Mouse (Mus musculus) lung, postnatal 10 days (tissue): Measurements from ENCODE around the gene 1700001C02Rik.

Experiments
- DNase-seq: peaks from one replicate; pipeline ENCODE4 v3.0.0; 2021

The 1700001C02Rik gene

DNA sequence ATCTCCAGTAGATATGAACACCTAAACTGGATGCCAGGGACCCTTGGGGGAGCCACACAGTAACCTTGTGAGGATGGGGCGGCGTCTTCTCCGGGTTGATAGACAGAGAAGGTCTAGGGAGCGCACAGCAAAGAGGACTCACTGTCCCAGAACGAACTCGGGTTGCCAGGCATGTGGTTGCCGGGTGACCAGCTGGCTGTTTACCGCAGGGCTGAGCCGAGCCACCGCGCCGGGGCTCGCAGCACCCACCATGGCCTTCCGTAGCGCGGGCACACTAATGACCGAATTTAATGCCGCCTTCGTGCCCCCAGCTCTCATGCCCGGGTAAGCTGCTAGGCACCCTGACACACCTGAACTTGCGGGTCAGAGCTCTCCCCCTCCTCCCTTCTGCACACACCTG is at the start of gene 1700001C02Rik:
Gene 1700001C02Rik, plus strand, starts transcription at position 187 of the 400 bp plus-strand sequence.
- DNase-seq: no peak

- DNase-seq: no peak
Observed at GRCm38 (mm10) chr5:30416665-30417064, 49.2 kb upstream of the 1700001C02Rik start.

DNA sequence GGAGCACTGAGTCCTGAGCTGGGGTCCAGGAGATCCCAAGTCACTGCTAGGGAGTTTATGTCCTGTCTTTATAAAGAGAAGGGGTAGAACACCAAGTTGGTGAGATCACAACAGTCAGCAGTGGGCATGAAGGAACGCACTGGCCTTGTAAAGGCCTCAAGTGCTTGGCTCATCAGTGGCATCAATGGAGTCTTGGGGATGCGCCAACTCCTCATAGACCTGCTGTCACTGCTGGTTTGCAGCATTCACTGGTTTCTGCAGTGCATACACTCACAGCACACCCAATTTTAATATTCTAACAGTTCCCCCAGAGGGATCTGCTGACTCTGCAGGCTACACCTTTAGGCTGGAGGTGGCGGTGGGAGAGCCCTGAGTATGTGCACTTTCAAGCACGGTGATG is 42.7 kb upstream of the 1700001C02Rik start:
- no peak for DNase-seq

- DNase-seq: peak; percentile 76
Observed at GRCm38 (mm10) chr5:30423572-30424244, 42.1 kb upstream of the 1700001C02Rik start.

DNA sequence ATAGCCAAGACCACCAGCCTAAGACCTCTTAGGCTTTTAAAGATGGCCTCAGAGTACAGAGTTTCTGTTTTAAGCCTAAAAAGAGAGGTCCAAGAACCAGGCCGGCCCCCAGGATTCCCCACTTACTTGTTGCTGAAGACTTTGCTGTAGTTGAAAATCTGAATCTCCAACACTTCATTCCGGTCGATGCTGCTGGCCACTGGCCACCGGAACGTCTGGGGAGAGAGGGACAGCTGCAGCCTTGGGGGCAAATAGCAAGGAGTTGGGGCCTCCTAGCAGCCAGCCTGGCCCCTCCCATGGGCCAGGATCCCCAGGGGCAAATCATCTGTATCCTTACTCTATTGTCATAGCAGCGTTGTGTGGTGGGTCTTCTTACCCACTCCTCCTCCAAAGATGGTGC is 38.4 kb upstream of the 1700001C02Rik start:
- peak; percentile 79 for DNase-seq

GRCm38 (mm10) chr5:30438931-30439330 is 26.9 kb upstream of the 1700001C02Rik start:
- DNase-seq: no peak

GRCm38 (mm10) chr5:30440308-30440906 is 25.4 kb upstream of the 1700001C02Rik start:
- DNase-seq: no peak

DNA sequence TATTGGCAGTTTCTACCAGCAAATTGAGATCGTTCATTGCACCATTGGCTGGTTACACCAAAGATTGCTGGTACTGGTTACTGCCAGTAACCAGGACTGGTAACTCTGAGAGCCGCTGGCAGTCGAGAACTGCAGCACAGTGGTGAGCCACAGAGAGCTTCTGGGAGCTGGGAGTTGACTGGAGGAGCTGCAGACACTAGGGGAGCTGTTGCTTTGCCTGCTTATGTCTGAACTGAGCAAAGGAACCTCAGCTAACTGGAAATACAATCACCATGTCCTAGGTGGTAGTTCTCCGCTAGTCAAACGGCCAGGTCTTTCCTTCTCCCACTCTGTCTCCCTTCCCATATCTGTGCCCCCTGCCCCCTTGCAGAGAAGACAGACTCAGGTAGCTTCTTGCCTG is 23.7 kb upstream of the 1700001C02Rik start:
- no peak for DNase-seq

DNA sequence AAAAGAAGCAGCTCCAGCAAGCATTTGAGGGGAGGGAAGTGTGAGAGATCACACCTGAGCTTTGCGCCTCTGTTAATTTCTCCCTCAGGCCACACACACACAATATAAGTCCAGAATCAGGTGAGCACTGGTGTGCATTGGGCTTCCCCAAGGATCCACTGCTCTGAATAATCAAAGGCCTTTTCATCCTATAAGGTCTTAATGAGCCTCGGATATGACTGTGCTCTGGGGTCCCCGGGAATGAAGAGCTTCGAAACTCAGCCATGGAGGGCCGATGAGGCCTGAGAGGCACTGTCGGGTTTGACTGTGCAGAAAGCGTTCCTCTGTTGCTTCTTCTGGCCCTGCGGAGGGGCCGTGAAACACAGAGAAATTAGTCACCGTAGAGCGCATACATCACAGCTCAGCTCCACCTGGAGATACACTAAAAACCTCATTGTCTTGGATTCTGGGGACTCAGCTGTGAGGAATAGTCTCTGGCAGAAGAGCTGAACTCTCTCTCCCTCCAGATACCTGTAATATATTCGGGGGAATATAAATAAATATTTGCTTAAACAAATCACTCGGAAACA is 21.4 kb upstream of the 1700001C02Rik start:
- DNase-seq: no peak

GRCm38 (mm10) chr5:30456056-30456455 is 9.8 kb upstream of the 1700001C02Rik start:
- peak; percentile 41 for DNase-seq

- DNase-seq: peak; percentile 17
Observed at GRCm38 (mm10) chr5:30460155-30460554, 5.7 kb upstream of the 1700001C02Rik start.

- DNase-seq: peak; percentile 75
Observed at GRCm38 (mm10) chr5:30461821-30462220, 4.0 kb upstream of the 1700001C02Rik start, which contains the start of gene Otof. TSS of gene Otof (minus strand) at chr5:30461932.

DNA sequence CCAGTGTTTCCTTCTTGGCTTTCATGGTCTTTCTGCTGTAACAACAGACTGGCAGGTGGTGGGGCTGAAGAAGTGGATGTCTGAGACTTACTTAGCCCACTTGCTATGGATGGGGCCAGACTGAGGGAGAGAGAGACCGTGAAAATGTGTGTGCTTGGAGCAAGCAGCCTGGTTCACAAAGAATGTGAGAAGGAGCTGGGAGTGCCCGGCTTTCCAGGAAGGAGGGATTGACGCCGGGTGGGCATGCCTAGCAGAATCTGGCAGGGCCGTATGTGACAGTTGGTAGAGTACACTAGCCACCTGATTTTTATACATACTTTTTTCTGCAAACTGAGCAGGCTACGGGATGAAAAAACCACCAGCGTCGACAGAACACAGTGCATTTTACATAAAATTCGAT is 468 bp downstream of the 1700001C02Rik start:
- no peak for DNase-seq

GRCm38 (mm10) chr5:30470454-30470853 is 4.6 kb downstream of the 1700001C02Rik start:
- no peak for DNase-seq

GRCm38 (mm10) chr5:30472148-30472547 is 6.3 kb downstream of the 1700001C02Rik start:
- no peak for DNase-seq

- DNase-seq: no peak
Observed at GRCm38 (mm10) chr5:30476534-30476933, 10.7 kb downstream of the 1700001C02Rik start.

DNA sequence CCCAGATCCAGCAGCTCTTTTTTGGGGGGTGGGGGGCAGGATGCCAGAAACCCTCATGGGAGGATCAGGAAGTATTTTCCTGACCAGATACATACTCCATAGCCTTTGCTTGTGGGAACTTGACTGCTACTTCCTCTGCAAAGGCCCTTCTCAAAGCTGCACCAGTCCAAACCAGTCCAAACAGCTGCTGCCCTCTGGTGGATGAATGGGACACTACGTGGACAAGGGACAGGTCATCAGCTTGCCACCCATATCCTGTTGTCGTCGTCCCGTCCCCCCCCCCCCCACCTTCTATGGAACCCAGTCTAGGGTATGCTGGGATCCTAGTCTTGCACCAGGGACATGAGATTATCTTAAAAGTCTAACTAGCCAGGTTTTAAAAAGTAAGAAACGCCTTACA is 16.5 kb downstream of the 1700001C02Rik start:
- DNase-seq: peak; percentile 90

DNA sequence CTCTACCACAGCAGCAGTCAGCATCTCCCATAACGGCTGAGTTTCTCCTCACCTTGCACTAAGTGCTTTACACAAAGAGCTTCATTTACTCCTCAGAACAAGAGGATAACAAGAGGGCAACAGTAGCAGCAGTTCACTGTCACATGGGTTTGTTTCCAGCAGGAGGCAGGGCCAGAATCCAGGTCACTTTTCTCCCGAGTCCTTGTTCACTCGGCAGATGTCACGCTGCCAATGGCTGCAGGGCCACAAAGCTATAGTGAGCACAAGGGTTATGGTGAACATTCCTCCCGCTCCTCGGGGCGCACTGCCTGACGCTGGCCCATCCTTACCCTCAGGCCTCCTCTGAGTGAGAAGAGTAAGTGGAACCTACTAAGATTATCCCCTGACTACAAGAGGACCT is 17.7 kb downstream of the 1700001C02Rik start:
- no peak for DNase-seq

- DNase-seq: no peak
Observed at GRCm38 (mm10) chr5:30484591-30484990, 18.7 kb downstream of the 1700001C02Rik start.

- DNase-seq: peak; percentile 42
Observed at GRCm38 (mm10) chr5:30485136-30485535, 19.3 kb downstream of the 1700001C02Rik start.

GRCm38 (mm10) chr5:30490215-30490614 is 24.4 kb downstream of the 1700001C02Rik start:
- DNase-seq: peak; percentile 33

GRCm38 (mm10) chr5:30490845-30491244 is 25.0 kb downstream of the 1700001C02Rik start:
- DNase-seq: peak; percentile 81

DNA sequence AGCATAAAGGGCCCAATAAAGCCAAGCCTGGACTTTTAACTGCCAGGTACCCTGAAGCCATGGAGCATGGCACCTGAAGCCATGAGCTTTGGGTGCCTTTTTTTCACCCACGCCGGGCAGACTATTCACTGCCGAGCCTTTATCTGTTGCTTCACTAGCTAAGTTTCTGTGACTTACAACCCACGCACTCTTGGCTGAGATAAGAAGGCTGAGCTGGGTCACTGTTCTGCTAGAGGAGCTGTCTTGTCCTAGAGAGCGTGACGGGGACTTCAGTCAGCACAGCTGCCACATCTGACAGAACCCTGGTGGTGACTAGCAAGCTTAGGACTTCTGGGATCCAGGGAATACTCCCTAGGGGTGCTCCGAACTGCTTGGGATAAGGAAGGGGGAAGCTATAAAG is 27.9 kb downstream of the 1700001C02Rik start:
- no peak for DNase-seq

GRCm38 (mm10) chr5:30494606-30495005 is 28.8 kb downstream of the 1700001C02Rik start:
- DNase-seq: no peak
